Mouse (Mus musculus): ENCODE data around the gene Lipt1. TPM values are rescaled to one million over a fixed set of nuclear protein-coding genes. Genes with fewer than 3 reads are reported as not detected.
A peak's percentile ranks its signal among the peaks of the same experiment; 100 is the strongest.

Lipt1 gene
- 7.6 and 7.8 TPM in 2 replicates for polyA plus RNA-seq (2014; fragmentation: Nextera tagmentation; extraction: Ambion mirVana)

DNA sequence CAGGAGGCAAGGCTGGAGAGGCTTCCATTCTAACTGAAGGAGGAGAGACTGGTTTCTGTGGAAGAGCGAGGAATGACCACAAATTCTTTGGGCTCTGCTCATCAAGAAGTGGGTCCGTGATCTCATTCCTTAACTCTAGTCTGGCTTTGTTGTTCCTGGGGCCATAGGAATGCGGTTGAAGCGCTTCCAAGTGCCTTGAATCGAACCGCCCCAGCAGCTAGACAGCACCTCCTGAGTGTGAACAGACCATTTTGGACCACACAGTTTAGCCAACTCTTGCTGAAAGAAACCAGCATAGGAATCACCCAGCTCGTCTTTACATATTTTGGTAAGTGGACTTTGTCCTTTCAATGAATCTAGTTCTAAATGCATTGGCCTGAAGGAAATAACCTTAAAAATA is at the start of gene Lipt1:
Lipt1 (plus strand) TSS at position 35 of the 400 bp plus-strand sequence.
- Histone ChIP-seq H3K9ac (ENCODE audit: low read length) (peak within 1 kb of the TSS; percentile 54), H3K9me3 (ENCODE audit: control insufficient read depth, low read length) (no peaks in the 10 kb centered on the region), H3K27ac (ENCODE audit: low read depth, low read length) (no peak within 1 kb of the TSS), H3K27me3 (ENCODE audit: control insufficient read depth, insufficient read depth, low read length) (no peaks in the 10 kb centered on the region), H3K4me2 (ENCODE audit: low read depth) (peak within 1 kb of the TSS; percentile 49), H3K4me3 (ENCODE audit: low read depth, low read length) (peak within 1 kb of the TSS; percentile 49), H3K4me1 (ENCODE audit: control insufficient read depth, insufficient read depth, low read length) (no peaks in the 10 kb centered on the region), H3K36me3 (ENCODE audit: control insufficient read depth, insufficient read depth, low read length) (peaks cover 2% of the 10 kb centered on the region)
- 8% methylated on average over 7 of the region's 7 CpGs for WGBS
- ATAC-seq (ENCODE audit: insufficient read depth, low FRiP score, low TSS enrichment) (peak; percentile 49; the same call in 1 of the 2 replicates), DNase-seq (ENCODE audit: low spot score) (peak; percentile 34)

DNA sequence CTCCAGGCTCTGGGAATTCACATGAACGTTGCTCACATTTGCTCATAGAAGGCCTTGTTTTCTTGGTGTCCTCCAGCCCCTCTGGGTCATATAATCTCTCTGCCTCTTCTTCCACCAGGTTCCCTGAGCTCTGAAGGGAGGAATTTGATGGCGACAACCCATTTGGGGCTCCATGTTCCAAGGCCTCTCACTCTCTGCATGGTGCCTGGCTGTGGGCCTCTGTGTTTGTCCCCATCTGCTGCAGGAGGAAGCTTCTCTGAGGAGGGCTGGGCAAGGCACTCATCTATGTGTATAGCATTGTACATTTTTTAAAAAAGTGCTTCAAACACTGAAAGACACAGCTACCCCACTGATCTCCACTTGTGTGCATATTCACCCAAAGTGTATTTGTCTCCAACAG is 39.9 kb upstream of the Lipt1 start:
- no peak overlapping the region for H3K4me2 ChIP-seq (ENCODE audit: low read depth)
- H3K27me3 ChIP-seq (ENCODE audit: control insufficient read depth, insufficient read depth, low read length) = no peaks in the 10 kb centered on the region
- no peak overlapping the region for H3K9ac ChIP-seq (ENCODE audit: low read length)
- no peaks in the 10 kb centered on the region for H3K4me1 ChIP-seq (ENCODE audit: control insufficient read depth, insufficient read depth, low read length)
- 43% methylated on average over 2 of the region's 2 CpGs for WGBS
- DNase-seq (ENCODE audit: low spot score) = no peak
- no peak overlapping the region for H3K4me3 ChIP-seq (ENCODE audit: low read depth, low read length)
- no peak overlapping the region for H3K27ac ChIP-seq (ENCODE audit: low read depth, low read length)
- no peak for ATAC-seq (ENCODE audit: insufficient read depth, low FRiP score, low TSS enrichment)
- no peaks in the 10 kb centered on the region; the same call in 1 of the 2 replicates for H3K9me3 ChIP-seq (ENCODE audit: control insufficient read depth, low read length)
- H3K36me3 ChIP-seq (ENCODE audit: control insufficient read depth, insufficient read depth, low read length) = no peaks in the 10 kb centered on the region; the same call in 1 of the 2 replicates

DNA sequence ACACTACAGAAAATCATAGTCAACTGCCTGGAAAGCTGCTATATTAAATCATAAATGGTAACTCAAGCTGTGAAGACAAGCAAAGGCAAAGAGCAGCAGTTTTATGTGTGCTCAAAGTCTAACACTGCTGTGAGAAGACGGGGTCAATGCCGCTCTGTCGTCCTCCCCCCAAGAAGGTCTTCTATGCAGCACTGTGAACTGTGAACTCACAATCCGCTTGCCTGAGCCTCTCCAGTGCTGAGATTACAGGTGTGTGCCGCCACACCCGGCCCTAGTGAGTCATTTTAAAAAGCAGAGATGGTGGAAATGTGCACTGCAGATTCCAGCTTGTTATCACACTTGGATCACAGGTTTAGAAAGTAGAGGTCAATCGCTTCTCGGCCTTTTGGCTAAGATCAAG is 24.7 kb upstream of the Lipt1 start:
- Histone ChIP-seq H3K4me2 (ENCODE audit: low read depth) (no peak overlapping the region), H3K9me3 (ENCODE audit: control insufficient read depth, low read length) (no peaks in the 10 kb centered on the region), H3K4me3 (ENCODE audit: low read depth, low read length) (no peak overlapping the region), H3K27ac (ENCODE audit: low read depth, low read length) (no peak overlapping the region), H3K4me1 (ENCODE audit: control insufficient read depth, insufficient read depth, low read length) (no peaks in the 10 kb centered on the region), H3K9ac (ENCODE audit: low read length) (no peak overlapping the region), H3K36me3 (ENCODE audit: control insufficient read depth, insufficient read depth, low read length) (no peaks in the 10 kb centered on the region), H3K27me3 (ENCODE audit: control insufficient read depth, insufficient read depth, low read length) (no peaks in the 10 kb centered on the region)
- DNase-seq (ENCODE audit: low spot score) = no peak
- WGBS = 78% methylated on average over 8 of the region's 8 CpGs
- ATAC-seq (ENCODE audit: insufficient read depth, low FRiP score, low TSS enrichment) = no peak

DNA sequence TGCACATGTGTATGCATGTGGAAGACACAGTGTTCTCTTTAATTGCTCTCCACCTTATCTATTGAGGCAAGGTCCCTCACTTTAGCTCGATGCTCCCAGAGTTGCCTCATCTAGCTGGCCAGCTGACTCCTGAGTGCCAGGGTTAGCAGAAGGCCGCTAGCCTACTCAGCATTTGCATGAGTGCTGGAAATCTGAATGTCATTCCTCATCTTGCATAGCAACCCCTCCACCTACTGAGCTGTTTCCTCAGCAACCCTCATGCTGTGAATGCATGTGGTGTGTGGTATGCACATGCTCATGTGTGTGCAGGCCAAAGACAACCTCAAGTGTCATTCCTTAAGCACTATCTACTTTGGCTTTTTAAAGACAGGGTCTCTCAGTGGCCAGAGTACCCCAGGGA is 20.8 kb upstream of the Lipt1 start:
- H3K27ac ChIP-seq (ENCODE audit: low read depth, low read length) = no peak overlapping the region
- H3K9me3 ChIP-seq (ENCODE audit: control insufficient read depth, low read length) = no peaks in the 10 kb centered on the region
- H3K4me3 ChIP-seq (ENCODE audit: low read depth, low read length) = no peak overlapping the region
- H3K27me3 ChIP-seq (ENCODE audit: control insufficient read depth, insufficient read depth, low read length) = no peaks in the 10 kb centered on the region
- H3K36me3 ChIP-seq (ENCODE audit: control insufficient read depth, insufficient read depth, low read length) = no peaks in the 10 kb centered on the region
- ATAC-seq (ENCODE audit: insufficient read depth, low FRiP score, low TSS enrichment) = no peak
- 67% methylated on average over 2 of the region's 2 CpGs for WGBS
- no peaks in the 10 kb centered on the region for H3K4me1 ChIP-seq (ENCODE audit: control insufficient read depth, insufficient read depth, low read length)
- peak; percentile 17 for DNase-seq (ENCODE audit: low spot score)
- H3K4me2 ChIP-seq (ENCODE audit: low read depth) = no peak overlapping the region
- no peak overlapping the region for H3K9ac ChIP-seq (ENCODE audit: low read length)

DNA sequence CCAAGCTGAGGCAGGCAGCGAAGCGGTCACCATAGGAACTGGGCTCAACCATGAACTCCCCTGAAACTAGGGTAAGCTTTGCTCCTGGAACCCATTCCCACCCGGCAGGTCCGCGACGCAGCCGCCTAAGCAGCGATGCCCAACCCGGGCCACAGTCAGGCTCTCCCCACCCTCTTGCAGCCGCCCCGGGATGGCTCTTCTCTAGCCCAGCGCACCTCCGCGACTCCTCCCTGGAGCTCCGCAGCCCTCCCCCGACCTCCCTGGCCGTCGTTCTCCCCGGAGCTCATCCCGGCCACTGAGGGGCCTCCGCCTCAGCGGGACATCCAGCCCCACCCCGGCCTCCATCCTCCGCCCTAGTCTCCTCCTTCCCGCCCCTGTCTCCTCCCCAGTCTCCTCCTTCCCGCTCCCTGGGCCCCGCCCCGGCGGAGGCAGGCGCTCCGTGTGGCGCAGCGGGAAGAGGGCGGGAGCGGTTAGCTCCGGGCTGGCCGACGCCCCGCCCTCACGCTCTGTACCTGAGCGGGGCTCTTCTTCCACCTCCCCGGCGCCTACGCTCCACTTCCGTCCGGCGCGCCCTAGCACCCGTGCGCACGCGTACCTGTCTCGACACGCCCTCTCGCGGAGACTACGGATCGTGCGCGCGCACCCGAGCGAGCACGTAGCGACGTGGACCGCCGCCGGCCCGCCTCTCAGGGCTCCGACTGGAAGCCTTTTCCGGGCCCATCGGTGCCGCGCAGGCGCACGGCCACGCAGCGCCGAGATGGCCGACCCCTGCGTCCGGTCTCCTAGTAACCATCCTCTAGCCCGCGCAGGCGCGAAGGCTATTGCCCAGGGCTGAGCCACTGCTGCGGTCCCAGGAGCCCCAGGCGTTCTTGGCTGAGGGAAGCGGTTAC is 6.8 kb upstream of the Lipt1 start:
- Histone ChIP-seq H3K9ac (ENCODE audit: low read length) (peak overlapping the region; percentile 73), H3K4me3 (ENCODE audit: low read depth, low read length) (peak overlapping the region; percentile 64), H3K9me3 (ENCODE audit: control insufficient read depth, low read length) (no peaks in the 10 kb centered on the region), H3K4me2 (ENCODE audit: low read depth) (peak overlapping the region; percentile 73), H3K4me1 (ENCODE audit: control insufficient read depth, insufficient read depth, low read length) (no peaks in the 10 kb centered on the region), H3K27ac (ENCODE audit: low read depth, low read length) (peak overlapping the region; percentile 85), H3K36me3 (ENCODE audit: control insufficient read depth, insufficient read depth, low read length) (no peaks in the 10 kb centered on the region), H3K27me3 (ENCODE audit: control insufficient read depth, insufficient read depth, low read length) (no peaks in the 10 kb centered on the region)
- DNase-seq (ENCODE audit: low spot score) (peak; percentile 100), ATAC-seq (ENCODE audit: insufficient read depth, low FRiP score, low TSS enrichment) (peak; percentile 95)
- WGBS = under 1% methylated on average over 81 of the region's 90 CpGs

DNA sequence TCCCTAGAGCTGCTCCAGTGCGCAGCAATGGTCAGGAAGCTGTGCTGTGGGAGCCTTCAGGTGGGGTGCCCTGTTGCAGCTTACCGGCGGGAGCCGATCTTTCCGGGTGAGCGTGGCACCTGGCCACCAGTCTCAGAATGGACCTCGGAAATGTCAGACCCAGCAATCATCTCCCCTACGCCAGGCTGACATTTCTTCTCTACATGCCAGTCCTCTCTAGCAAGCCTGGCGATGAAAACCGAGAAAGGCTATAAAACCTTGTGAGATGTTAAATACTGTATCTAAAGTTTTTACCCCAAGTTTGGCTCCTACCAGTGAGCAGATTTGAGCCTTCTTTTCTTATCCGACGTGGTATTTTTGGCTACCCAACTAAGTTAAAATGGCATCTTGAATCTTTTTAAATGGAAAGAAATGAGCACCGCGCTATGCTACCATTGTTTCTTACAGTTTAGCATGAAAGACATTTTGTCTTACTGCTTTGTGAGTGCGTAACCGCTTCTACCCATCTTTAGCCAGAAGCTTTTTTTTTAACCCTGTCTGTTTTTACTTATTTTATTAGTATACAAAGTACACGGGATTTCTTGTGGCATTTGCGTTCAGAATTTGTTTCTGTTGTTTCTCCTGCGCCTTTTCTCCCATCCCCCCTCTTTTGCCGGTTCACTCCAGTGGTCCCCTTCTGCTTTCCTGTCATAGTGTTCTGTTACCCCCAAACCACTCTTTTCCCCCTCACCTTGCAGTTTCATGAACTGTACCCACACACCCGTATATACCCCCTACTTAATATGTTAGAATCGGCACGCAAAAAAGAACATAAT is 5.9 kb upstream of the Lipt1 start:
- Histone ChIP-seq H3K36me3 (ENCODE audit: control insufficient read depth, insufficient read depth, low read length) (no peaks in the 10 kb centered on the region), H3K4me1 (ENCODE audit: control insufficient read depth, insufficient read depth, low read length) (no peaks in the 10 kb centered on the region), H3K27me3 (ENCODE audit: control insufficient read depth, insufficient read depth, low read length) (no peaks in the 10 kb centered on the region), H3K4me3 (ENCODE audit: low read depth, low read length) (peak overlapping the region; percentile 64), H3K27ac (ENCODE audit: low read depth, low read length) (peak overlapping the region; percentile 85), H3K9ac (ENCODE audit: low read length) (peak overlapping the region; percentile 53), H3K9me3 (ENCODE audit: control insufficient read depth, low read length) (no peaks in the 10 kb centered on the region), H3K4me2 (ENCODE audit: low read depth) (peak overlapping the region; percentile 73)
- ATAC-seq (ENCODE audit: insufficient read depth, low FRiP score, low TSS enrichment) (no peak), DNase-seq (ENCODE audit: low spot score) (no peak)
- 13% methylated on average over 23 of the region's 23 CpGs for WGBS

DNA sequence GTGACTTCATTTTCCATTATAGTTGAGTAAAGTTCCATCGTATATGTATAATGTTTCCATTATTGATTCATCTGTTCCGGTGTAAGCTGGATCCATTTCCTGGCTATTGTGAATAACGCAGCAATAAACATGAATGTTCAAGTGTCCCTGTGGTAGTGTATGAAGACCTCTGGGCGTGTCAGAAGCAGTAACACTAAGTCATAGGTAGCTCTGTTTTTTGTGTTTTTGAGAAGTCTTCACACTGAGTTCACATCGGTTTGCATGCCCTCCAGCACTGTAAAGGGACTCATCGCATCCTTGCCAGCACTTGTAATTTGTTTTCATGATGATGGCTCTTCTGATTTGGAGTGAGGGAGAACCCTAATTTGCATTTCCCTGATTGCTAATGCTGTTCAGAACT is 5.3 kb upstream of the Lipt1 start, which contains the start of gene Tsga10:
Tsga10 (minus strand) TSS at position 144 of the 400 bp plus-strand sequence.
- peak within 1 kb of the TSS; percentile 73 for H3K4me2 ChIP-seq (ENCODE audit: low read depth)
- no peak for DNase-seq (ENCODE audit: low spot score)

DNA sequence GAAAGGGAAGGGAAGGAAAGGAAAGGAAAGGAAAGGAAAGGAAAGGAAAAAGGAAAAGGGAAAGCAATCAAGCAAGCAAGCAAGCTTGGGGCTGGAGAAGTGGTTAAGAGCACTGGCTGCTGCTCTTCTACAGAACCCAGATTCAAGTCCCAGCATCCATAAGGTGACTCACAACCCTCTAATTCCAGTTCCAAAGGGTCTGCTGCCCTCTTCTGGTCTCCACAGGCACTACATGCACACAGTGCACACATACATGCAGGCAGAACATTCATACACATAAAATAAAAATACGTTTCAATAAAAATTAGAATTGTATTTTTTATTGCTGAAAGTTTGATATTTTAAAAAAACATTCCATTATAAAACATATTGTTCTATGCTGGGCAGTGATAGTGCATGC is 4.5 kb upstream of the Lipt1 start:
- H3K27me3 ChIP-seq (ENCODE audit: control insufficient read depth, insufficient read depth, low read length) = no peaks in the 10 kb centered on the region
- H3K4me3 ChIP-seq (ENCODE audit: low read depth, low read length) = no peak overlapping the region
- 65% methylated on average over 1 of the region's 1 CpGs for WGBS
- ATAC-seq (ENCODE audit: insufficient read depth, low FRiP score, low TSS enrichment) (no peak), DNase-seq (ENCODE audit: low spot score) (peak; percentile 24)
- H3K4me2 ChIP-seq (ENCODE audit: low read depth) = no peak overlapping the region
- H3K27ac ChIP-seq (ENCODE audit: low read depth, low read length) = no peak overlapping the region
- no peaks in the 10 kb centered on the region for H3K9me3 ChIP-seq (ENCODE audit: control insufficient read depth, low read length)
- H3K9ac ChIP-seq (ENCODE audit: low read length) = no peak overlapping the region
- H3K36me3 ChIP-seq (ENCODE audit: control insufficient read depth, insufficient read depth, low read length) = no peaks in the 10 kb centered on the region
- H3K4me1 ChIP-seq (ENCODE audit: control insufficient read depth, insufficient read depth, low read length) = no peaks in the 10 kb centered on the region

More for the DNA sequence above, 5.3 kb upstream of the Lipt1 start, which contains the start of gene Tsga10:
- H3K4me1 ChIP-seq (ENCODE audit: control insufficient read depth, insufficient read depth, low read length) = no peaks in the 10 kb centered on the region
- no peaks in the 10 kb centered on the region for H3K36me3 ChIP-seq (ENCODE audit: control insufficient read depth, insufficient read depth, low read length)
- ATAC-seq (ENCODE audit: insufficient read depth, low FRiP score, low TSS enrichment) = no peak
- H3K27ac ChIP-seq (ENCODE audit: low read depth, low read length) = peak within 1 kb of the TSS; percentile 85
- H3K9me3 ChIP-seq (ENCODE audit: control insufficient read depth, low read length) = no peaks in the 10 kb centered on the region
- H3K27me3 ChIP-seq (ENCODE audit: control insufficient read depth, insufficient read depth, low read length) = no peaks in the 10 kb centered on the region
- H3K9ac ChIP-seq (ENCODE audit: low read length) = peak within 1 kb of the TSS; percentile 53
- H3K4me3 ChIP-seq (ENCODE audit: low read depth, low read length) = peak within 1 kb of the TSS; percentile 64
- 87% methylated on average over 6 of the region's 6 CpGs for WGBS

All from neural tube, embryonic 11.5 days (tissue).